Mouse (Mus musculus) stomach, embryonic 15.5 days (tissue): ENCODE results near the gene Rell1. TPM values are rescaled to one million over a fixed set of nuclear protein-coding genes. Genes with fewer than 3 reads are reported as not detected.

Source experiments
- ATAC-seq: fragments of 200-750 bp; cut with Nextera tagmentation; 2 replicates; pipeline ENCODE4 v1.8.0; 2017; ENCODE audit warnings: low read depth, moderate number of reproducible peaks, moderate TSS enrichment; ENCODE audit not compliant: insufficient read depth, low FRiP score
- H3K27ac ChIP-seq: fragments of 300-500 bp; sonication (generic); 2 replicates; pipeline ENCODE4 v1.5.1; 2015; ENCODE audit warnings: mild to moderate bottlenecking, inconsistent platforms
- H3K27me3 ChIP-seq: fragments of 300-500 bp; sonication (generic); replicated peaks from 2 replicates; pipeline ENCODE4 v1.6.1; 2015; ENCODE audit warnings: inconsistent platforms
- H3K36me3 ChIP-seq: fragments of 300-500 bp; sonication (generic); 2 replicates; pipeline ENCODE4 v1.6.1; 2015; ENCODE audit warnings: inconsistent platforms
- H3K4me1 ChIP-seq: fragments of 300-500 bp; sonication (generic); 2 replicates; pipeline ENCODE4 v1.6.1; 2015; ENCODE audit warnings: inconsistent platforms
- H3K4me2 ChIP-seq: fragments of 300-500 bp; sonication (generic); 2 replicates; pipeline ENCODE4 v1.6.1; 2015; ENCODE audit warnings: mild to moderate bottlenecking, inconsistent platforms
- H3K4me3 ChIP-seq: fragments of 300-500 bp; sonication (generic); replicated peaks from 2 replicates; pipeline ENCODE4 v1.5.1; 2015; ENCODE audit warnings: inconsistent platforms
- H3K9ac ChIP-seq: fragments of 300-500 bp; sonication (generic); 2 replicates; pipeline ENCODE4 v1.6.1; 2015; ENCODE audit warnings: inconsistent platforms
- H3K9me3 ChIP-seq: fragments of 300-500 bp; sonication (generic); 2 replicates; pipeline ENCODE4 v1.6.1; 2016; ENCODE audit warnings: inconsistent platforms
- WGBS: fragments of 180-500 bp; shearing (Covaris S2); methylation state at CpG from one replicate; pipeline ENCODE4 v1.1.7; 2015; 5-methylcytosine and 5-hydroxymethylcytosine counted together
- polyA plus RNA-seq: library from polyadenylated mRNA; unstranded; fragments of >200 nt; fragmentation: Nextera tagmentation; extraction: Ambion mirVana; gene quantifications from 2 replicates; pipeline ENCODE4 v1.2.1, GENCODE M21; 2015

Gene Rell1
- polyA plus RNA-seq, 1 experiment from 2014 or later: 23.9 TPM

GRCm38 (mm10) chr5:63949195-63949594, 19.5 kb downstream of the Rell1 start:
- peak overlapping the region; percentile 32 for H3K27ac ChIP-seq
- ATAC-seq: no peak
- H3K4me1 ChIP-seq: peaks cover 10% of the 10 kb centered on the region; the same call in 1 of the 2 replicates
- H3K4me3 ChIP-seq: no peak overlapping the region
- no peaks in the 10 kb centered on the region for H3K36me3 ChIP-seq
- H3K9me3 ChIP-seq: no peaks in the 10 kb centered on the region
- H3K4me2 ChIP-seq: no peak overlapping the region
- H3K9ac ChIP-seq: no peak overlapping the region
- H3K27me3 ChIP-seq: no peaks in the 10 kb centered on the region
- 30% methylated on average over 3 of the region's 3 CpGs for WGBS

- Histone ChIP-seq H3K27ac (no peak overlapping the region), H3K27me3 (no peaks in the 10 kb centered on the region), H3K4me3 (no peak overlapping the region), H3K9me3 (no peaks in the 10 kb centered on the region), H3K36me3 (no peaks in the 10 kb centered on the region), H3K4me2 (no peak overlapping the region), H3K9ac (no peak overlapping the region), H3K4me1 (peaks cover 10% of the 10 kb centered on the region; the same call in 1 of the 2 replicates)
- ATAC-seq: no peak
- 83% methylated on average over 8 of the region's 8 CpGs for WGBS
These were observed 21.2 kb downstream of the Rell1 start for GRCm38 (mm10) chr5:63947526-63947925.

- H3K4me3 ChIP-seq: no peak overlapping the region
- ATAC-seq: no peak
- H3K9ac ChIP-seq: no peak overlapping the region
- H3K4me2 ChIP-seq: no peak overlapping the region
- no peak overlapping the region for H3K27ac ChIP-seq
- no peaks in the 10 kb centered on the region for H3K9me3 ChIP-seq
- WGBS: 78% methylated on average over 9 of the region's 9 CpGs
- H3K4me1 ChIP-seq: peaks cover 8% of the 10 kb centered on the region; the same call in 1 of the 2 replicates
- H3K27me3 ChIP-seq: no peaks in the 10 kb centered on the region
- no peaks in the 10 kb centered on the region for H3K36me3 ChIP-seq
These were observed 25.4 kb downstream of the Rell1 start for GRCm38 (mm10) chr5:63943291-63943690.

- H3K9ac ChIP-seq: no peak overlapping the region
These were observed 26.8 kb downstream of the Rell1 start for GRCm38 (mm10) chr5:63941891-63942290.

GRCm38 (mm10) chr5:63938575-63938974, 30.1 kb downstream of the Rell1 start:
- no peak for ATAC-seq
- H3K4me1 ChIP-seq: peaks cover 13% of the 10 kb centered on the region; the same call in 1 of the 2 replicates
- H3K9me3 ChIP-seq: no peaks in the 10 kb centered on the region
- WGBS: 49% methylated on average over 4 of the region's 4 CpGs
- H3K4me2 ChIP-seq: no peak overlapping the region
- H3K36me3 ChIP-seq: no peaks in the 10 kb centered on the region
- H3K9ac ChIP-seq: no peak overlapping the region
- no peak overlapping the region for H3K27ac ChIP-seq
- no peak overlapping the region for H3K4me3 ChIP-seq
- H3K27me3 ChIP-seq: no peaks in the 10 kb centered on the region

More at GRCm38 (mm10) chr5:63941891-63942290, 26.8 kb downstream of the Rell1 start:
- H3K4me2 ChIP-seq: no peak overlapping the region
- H3K27ac ChIP-seq: no peak overlapping the region
- no peaks in the 10 kb centered on the region for H3K36me3 ChIP-seq
- WGBS: 55% methylated on average over 5 of the region's 5 CpGs
- H3K4me1 ChIP-seq: peaks cover 8% of the 10 kb centered on the region; the same call in 1 of the 2 replicates
- H3K27me3 ChIP-seq: no peaks in the 10 kb centered on the region
- ATAC-seq: no peak
- no peaks in the 10 kb centered on the region for H3K9me3 ChIP-seq
- no peak overlapping the region for H3K4me3 ChIP-seq

GRCm38 (mm10) chr5:63936740-63937139, 32.0 kb downstream of the Rell1 start:
- H3K9me3 ChIP-seq: no peaks in the 10 kb centered on the region
- no peak overlapping the region for H3K27ac ChIP-seq
- H3K4me2 ChIP-seq: no peak overlapping the region
- H3K27me3 ChIP-seq: no peaks in the 10 kb centered on the region
- peak; percentile 67; the same call in 1 of the 2 replicates for ATAC-seq
- no peak overlapping the region for H3K4me3 ChIP-seq
- no peak overlapping the region for H3K9ac ChIP-seq
- H3K36me3 ChIP-seq: no peaks in the 10 kb centered on the region
- 43% methylated on average over 6 of the region's 6 CpGs for WGBS
- peaks cover 15% of the 10 kb centered on the region; the same call in 1 of the 2 replicates for H3K4me1 ChIP-seq

- Histone ChIP-seq H3K27me3 (no peaks in the 10 kb centered on the region), H3K36me3 (no peaks in the 10 kb centered on the region), H3K9ac (no peak overlapping the region), H3K4me3 (no peak overlapping the region), H3K27ac (no peak overlapping the region), H3K4me2 (no peak overlapping the region), H3K4me1 (peaks cover 10% of the 10 kb centered on the region; the same call in 1 of the 2 replicates), H3K9me3 (no peaks in the 10 kb centered on the region)
- 82% methylated on average over 6 of the region's 6 CpGs for WGBS
- ATAC-seq: no peak
These were observed 33.1 kb downstream of the Rell1 start for GRCm38 (mm10) chr5:63935581-63935980.

- WGBS: 47% methylated on average over 10 of the region's 10 CpGs
- H3K36me3 ChIP-seq: peaks cover 3% of the 10 kb centered on the region; the same call in 1 of the 2 replicates
- peak overlapping the region; percentile 51 for H3K27ac ChIP-seq
- H3K4me3 ChIP-seq: no peak overlapping the region
- H3K4me2 ChIP-seq: peak overlapping the region; percentile 38
- no peaks in the 10 kb centered on the region for H3K27me3 ChIP-seq
- no peaks in the 10 kb centered on the region for H3K9me3 ChIP-seq
- peaks cover 10% of the 10 kb centered on the region; the same call in 1 of the 2 replicates for H3K4me1 ChIP-seq
- H3K9ac ChIP-seq: no peak overlapping the region
- peak; percentile 85 for ATAC-seq
These were observed 35.9 kb downstream of the Rell1 start for GRCm38 (mm10) chr5:63932829-63933228.

- Histone ChIP-seq H3K9ac (no peak overlapping the region), H3K27ac (no peak overlapping the region), H3K4me3 (no peak overlapping the region), H3K36me3 (peaks cover 8% of the 10 kb centered on the region), H3K4me1 (peaks cover 5% of the 10 kb centered on the region; the same call in 1 of the 2 replicates), H3K27me3 (no peaks in the 10 kb centered on the region), H3K9me3 (no peaks in the 10 kb centered on the region), H3K4me2 (no peak overlapping the region)
- no peak for ATAC-seq
- 68% methylated on average over 4 of the region's 4 CpGs for WGBS
These were observed 37.8 kb downstream of the Rell1 start for GRCm38 (mm10) chr5:63930824-63931358.

GRCm38 (mm10) chr5:63925035-63925628, 43.6 kb downstream of the Rell1 start:
- no peak for ATAC-seq
- Histone ChIP-seq H3K27ac (no peak overlapping the region), H3K4me2 (no peak overlapping the region), H3K36me3 (peaks cover 10% of the 10 kb centered on the region), H3K4me3 (no peak overlapping the region), H3K27me3 (no peaks in the 10 kb centered on the region), H3K9me3 (no peaks in the 10 kb centered on the region), H3K9ac (no peak overlapping the region), H3K4me1 (no peaks in the 10 kb centered on the region)
- WGBS: 88% methylated on average over 14 of the region's 14 CpGs

GRCm38 (mm10) chr5:63923305-63924025, 45.2 kb downstream of the Rell1 start:
- Histone ChIP-seq H3K27ac (no peak overlapping the region), H3K4me2 (no peak overlapping the region), H3K4me1 (peaks cover 4% of the 10 kb centered on the region; the same call in 1 of the 2 replicates), H3K9me3 (no peaks in the 10 kb centered on the region), H3K36me3 (peaks cover 8% of the 10 kb centered on the region; the same call in 1 of the 2 replicates), H3K27me3 (no peaks in the 10 kb centered on the region), H3K4me3 (no peak overlapping the region), H3K9ac (no peak overlapping the region)
- WGBS: 73% methylated on average over 13 of the region's 13 CpGs
- no peak for ATAC-seq

GRCm38 (mm10) chr5:63918201-63918600, 50.5 kb downstream of the Rell1 start:
- Histone ChIP-seq H3K4me1 (peaks cover 4% of the 10 kb centered on the region; the same call in 1 of the 2 replicates), H3K9me3 (no peaks in the 10 kb centered on the region), H3K27me3 (no peaks in the 10 kb centered on the region), H3K4me2 (no peak overlapping the region), H3K4me3 (no peak overlapping the region), H3K27ac (no peak overlapping the region), H3K36me3 (no peaks in the 10 kb centered on the region), H3K9ac (no peak overlapping the region)
- 47% methylated on average over 4 of the region's 4 CpGs for WGBS
- no peak; the same call in 1 of the 2 replicates for ATAC-seq
